Comparison of ENCODE assay signal across 34 mouse cellular contexts in the genomic region with DNA sequence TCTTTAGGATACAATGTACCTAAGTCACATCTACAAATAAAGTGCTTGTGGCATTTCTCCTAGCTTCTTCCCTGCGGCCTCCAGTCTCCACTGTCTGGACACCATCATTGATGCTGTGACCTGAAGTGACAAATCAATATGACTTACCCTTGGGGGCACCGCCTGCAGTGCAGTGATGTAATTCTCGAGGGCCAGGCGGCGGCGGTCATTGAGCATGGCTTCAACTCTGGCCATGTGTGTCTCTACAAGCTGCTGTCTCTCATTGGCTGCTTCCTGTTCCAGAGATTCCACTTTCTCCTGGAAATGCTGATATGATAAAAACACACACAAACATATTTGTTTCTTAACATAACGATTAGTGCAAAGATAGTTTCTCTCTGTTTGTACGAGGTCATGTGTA.
"Had no signal": no experiment of that assay in that cellular context is flagged by ENCODE, and none has a peak within 500 bp of the region (broad histone marks: within the 10 kb centered on the region; RNA-seq: fewer than 3 reads in every experiment).

No protein-coding gene starts in this region.

- H3K9me3 ChIP-seq: heart, embryonic 10.5 days; heart, embryonic 13.5 days; heart, embryonic 15.5 days; hindbrain, embryonic 12.5 days; hindbrain, embryonic 13.5 days; hindbrain, embryonic 15.5 days; intestine, embryonic 15.5 days; kidney, embryonic 15.5 days had no signal

- H3K9ac ChIP-seq: heart, embryonic 13.5 days; heart, embryonic 15.5 days; hindbrain, embryonic 12.5 days; hindbrain, embryonic 13.5 days; hindbrain, embryonic 14.5 days; hindbrain, embryonic 15.5 days; intestine, embryonic 15.5 days; kidney, embryonic 15.5 days had no signal

- H3K4me1 ChIP-seq: heart, embryonic 13.5 days; heart, embryonic 15.5 days; hindbrain, embryonic 10.5 days; intestine, embryonic 15.5 days had no signal

- H3K4me2 ChIP-seq: heart, embryonic 11.5 days; heart, embryonic 13.5 days; heart, embryonic 15.5 days; hindbrain, embryonic 12.5 days; hindbrain, embryonic 13.5 days; hindbrain, embryonic 14.5 days; hindbrain, embryonic 15.5 days; intestine, embryonic 15.5 days; kidney, embryonic 15.5 days had no signal

- H3K27me3 ChIP-seq: heart, embryonic 13.5 days; heart, embryonic 15.5 days; hindbrain, embryonic 12.5 days; hindbrain, embryonic 13.5 days; hindbrain, embryonic 15.5 days; intestine, embryonic 15.5 days; kidney, embryonic 15.5 days had no signal

- H3K27ac ChIP-seq: heart, adult 2 months; heart, embryonic 10.5 days; heart, embryonic 13.5 days; heart, embryonic 15.5 days; hindbrain, embryonic 10.5 days; hindbrain, embryonic 12.5 days; hindbrain, embryonic 13.5 days; hindbrain, embryonic 14.5 days; hindbrain, embryonic 15.5 days; hindbrain, postnatal 0 days; intestine, embryonic 15.5 days; kidney, embryonic 15.5 days; kidney, postnatal 0 days had no signal

- DNase-seq: heart, adult 2 months; heart, postnatal 10 days; heart, postnatal 14 days; heart, postnatal 36 days; heart, postnatal 4 days; kidney, adult 11 months; kidney, adult 18-20 months; kidney, adult 2 months; kidney, adult 8-10 months; kidney, adult 9 months; kidney, postnatal 10 days; kidney, postnatal 14 days; kidney, postnatal 25 days; kidney, postnatal 36 days; kidney, postnatal 4 days; layer of hippocampus, adult 9-11 months; layer of hippocampus, postnatal 36 days had no signal

- H3K4me3 ChIP-seq: heart, adult 2 months; heart, embryonic 10.5 days; heart, embryonic 13.5 days; heart, embryonic 15.5 days; hindbrain, embryonic 10.5 days; hindbrain, embryonic 12.5 days; hindbrain, embryonic 13.5 days; hindbrain, embryonic 15.5 days; intestine, embryonic 15.5 days; kidney, embryonic 15.5 days had no signal

- ATAC-seq: hindbrain, embryonic 16.5 days; hindbrain, postnatal 0 days; inflammation-experienced regulatory T-cells, adult 6 months; intestine, embryonic 15.5 days; intestine, embryonic 16.5 days; intestine, postnatal 0 days had no signal
